Mouse (Mus musculus): ENCODE data around the gene Amd1. TPM values are rescaled to one million over a fixed set of nuclear protein-coding genes. Genes with fewer than 3 reads are reported as not detected.

Amd1 gene
- polyA plus RNA-seq (2014; fragmentation: Illumina TruSeq; extraction: RNeasy Lipid Tissue Mini Kit (QIAGEN cat#74804); ENCODE audit: low read depth, low replicate concordance): 55.0 TPM

GRCm38 (mm10) chr10:40302140-40302985, at the start of gene Amd1:
Gene Amd1 (minus strand): TSS chr10:40302186.

GRCm38 (mm10) chr10:40339351-40339964, 37.5 kb upstream of the Amd1 start, which contains the start of gene Cdk19:
Gene Cdk19 (plus strand): TSS chr10:40339564.

GRCm38 (mm10) chr10:40257414-40258255, 44.4 kb downstream of the Amd1 start, which contains the start of gene Gtf3c6:
Gene Gtf3c6 (minus strand): TSS chr10:40258108.

GRCm38 (mm10) chr10:40246374-40247165, 55.4 kb downstream of the Amd1 start, which contains the start of gene Rpf2:
Gene Rpf2 (minus strand): TSS chr10:40247036.

Other genes starting within 250 kb of the Amd1 start
- gene Slc16a10, start 159.9 kb downstream of the Amd1 start, polyA plus RNA-seq (2014; fragmentation: Illumina TruSeq; extraction: RNeasy Lipid Tissue Mini Kit (QIAGEN cat#74804); ENCODE audit: low read depth, low replicate concordance): 79.5 TPM
- gene Rpf2, start 55.1 kb downstream of the Amd1 start, polyA plus RNA-seq (2014; fragmentation: Illumina TruSeq; extraction: RNeasy Lipid Tissue Mini Kit (QIAGEN cat#74804); ENCODE audit: low read depth, low replicate concordance): 27.3 TPM
- gene Gtf3c6, start 44.1 kb downstream of the Amd1 start, polyA plus RNA-seq (2014; fragmentation: Illumina TruSeq; extraction: RNeasy Lipid Tissue Mini Kit (QIAGEN cat#74804); ENCODE audit: low read depth, low replicate concordance): 51.7 TPM
- gene Cdk19, start 37.4 kb upstream of the Amd1 start, polyA plus RNA-seq (2014; fragmentation: Illumina TruSeq; extraction: RNeasy Lipid Tissue Mini Kit (QIAGEN cat#74804); ENCODE audit: low read depth, low replicate concordance): 5.1 TPM